Mouse (Mus musculus) ES-E14 (cell line): ENCODE results near the gene Gm10553. TPM values are rescaled to one million over a fixed set of nuclear protein-coding genes. Genes with fewer than 3 reads are reported as not detected.
"Not testable (repeated sequence)": the region's sequence is repeated elsewhere in the genome, so short reads cannot be mapped to it uniquely, and the experiment has no call there.

ENCODE experiments used
- DNase-seq: peaks from one replicate; pipeline ENCODE4 v3.0.0-alpha.2; 2013; ENCODE audit warnings: low read depth, low spot score
- H3K27ac ChIP-seq: 2 replicates; pipeline ENCODE4 v1.5.1; 2012; ENCODE audit warnings: low read depth, mild to moderate bottlenecking, low read length, moderate library complexity, mixed read lengths; ENCODE audit not compliant: poor library complexity, insufficient read depth, severe bottlenecking
- H3K36me3 ChIP-seq: 2 replicates; pipeline ENCODE4 v1.6.1; 2012; ENCODE audit warnings: mild to moderate bottlenecking, low read length, moderate library complexity, mixed read lengths; ENCODE audit not compliant: control insufficient read depth, poor library complexity, insufficient read depth, severe bottlenecking
- H3K4me1 ChIP-seq, 2 experiments: fragments of 150-350 bp in 1 of 2; sonication (generic) in 1 of 2; 2 replicates each; pipeline ENCODE4 v1.6.1; 2012; ENCODE audit warnings: low read length in 2 of 2, mild to moderate bottlenecking in 1 of 2, mixed read lengths in 1 of 2; ENCODE audit not compliant: control insufficient read depth in 2 of 2, insufficient read depth in 2 of 2, poor library complexity in 1 of 2
- H3K4me3 ChIP-seq, 2 experiments: fragments of 150-350 bp in 1 of 2; sonication (generic) in 1 of 2; 2 replicates each; pipeline ENCODE4 v1.5.1; 2012; ENCODE audit warnings: low read length in 2 of 2, low read depth in 1 of 2, mild to moderate bottlenecking in 1 of 2, mixed read lengths in 1 of 2; ENCODE audit not compliant: insufficient read depth in 1 of 2, poor library complexity in 1 of 2, severe bottlenecking in 1 of 2
- H3K9ac ChIP-seq: 2 replicates; pipeline ENCODE4 v1.6.1; 2012; ENCODE audit warnings: low read depth, mild to moderate bottlenecking, low read length, mixed read lengths; ENCODE audit not compliant: poor library complexity, insufficient read depth, severe bottlenecking
- H3K9me3 ChIP-seq: fragments of 150-350 bp; sonication (generic); 2 replicates; pipeline ENCODE4 v1.6.1; 2012; ENCODE audit warnings: low read depth, mild to moderate bottlenecking, low read length; ENCODE audit not compliant: control insufficient read depth, insufficient read depth
- in situ Hi-C, 2 experiments: fragments of 600-800 bp; cut with MboI; formaldehyde crosslinking; loops; one replicate each; pipeline ENCODE4 v1.15.1; 2025; ENCODE audit warnings: low sequenced_read_pairs in 2 of 2, inconsistent platforms in 1 of 2; ENCODE audit not compliant: unreplicated experiment in 2 of 2
- total RNA-seq: library from RNA; depleted of rRNA; stranded (reverse); fragments of 300-350 nt; gene quantifications from 2 replicates; pipeline ENCODE4 v1.2.3, GENCODE M21; 2012; rRNA removed

The Gm10553 gene
- total RNA-seq, 1 experiment = not detected

DNA sequence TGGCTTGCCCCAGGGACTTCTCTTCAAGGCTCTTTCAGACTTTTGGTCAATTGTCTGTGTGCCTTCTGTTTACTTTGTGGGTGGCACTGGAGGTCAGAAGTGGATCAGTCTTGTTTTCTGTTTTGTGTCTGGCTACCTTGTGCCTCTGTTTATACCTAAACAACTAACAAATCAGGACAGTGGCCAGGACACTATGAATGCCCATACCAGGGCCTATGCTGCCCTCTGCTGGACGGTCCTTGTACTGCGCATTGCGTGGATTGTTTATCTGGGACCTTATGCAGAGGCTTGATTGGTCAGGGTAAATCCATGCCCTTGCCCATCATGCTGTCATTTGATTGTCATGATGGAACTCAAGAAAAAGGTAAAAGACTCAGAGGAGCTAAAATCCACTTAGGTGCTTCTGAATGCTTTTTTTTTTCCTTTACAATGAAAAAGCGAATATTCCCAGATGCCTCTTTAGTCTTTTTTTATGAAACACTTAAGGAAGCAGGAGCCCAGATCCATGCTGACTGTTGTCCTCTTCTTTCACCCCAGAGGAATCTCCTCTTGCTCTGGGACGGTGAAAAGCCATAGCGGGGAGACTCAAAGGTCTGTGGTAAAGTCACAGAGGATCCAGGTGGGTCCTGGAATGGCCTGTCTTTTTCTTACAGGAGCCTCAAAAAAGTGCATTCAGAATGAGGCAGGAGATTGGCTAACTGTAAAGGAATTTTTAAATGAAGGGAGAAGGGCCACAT lies 14.9 kb downstream of the Gm10553 start:
- H3K4me3 ChIP-seq, H3K27ac ChIP-seq, H3K9me3 ChIP-seq, DNase-seq, H3K36me3 ChIP-seq, in situ Hi-C loops, H3K9ac ChIP-seq, H3K4me1 ChIP-seq: not testable (repeated sequence)

GRCm38 (mm10) chr1:85117537-85117936 lies 17.6 kb downstream of the Gm10553 start:
- DNase-seq, H3K9me3 ChIP-seq, in situ Hi-C loops, H3K9ac ChIP-seq, H3K4me3 ChIP-seq, H3K27ac ChIP-seq, H3K36me3 ChIP-seq, H3K4me1 ChIP-seq: not testable (repeated sequence)

- in situ Hi-C loops, H3K9ac ChIP-seq: not testable (repeated sequence)
Measured at GRCm38 (mm10) chr1:85118341-85118740, 18.4 kb downstream of the Gm10553 start.

GRCm38 (mm10) chr1:85121841-85122240 lies 21.9 kb downstream of the Gm10553 start:
- DNase-seq, in situ Hi-C loops, H3K9ac ChIP-seq, H3K36me3 ChIP-seq, H3K4me3 ChIP-seq, H3K4me1 ChIP-seq, H3K9me3 ChIP-seq, H3K27ac ChIP-seq: not testable (repeated sequence)

More at GRCm38 (mm10) chr1:85118341-85118740, 18.4 kb downstream of the Gm10553 start:
- not testable (repeated sequence) for H3K9me3 ChIP-seq, H3K4me3 ChIP-seq, DNase-seq, H3K36me3 ChIP-seq, H3K27ac ChIP-seq, H3K4me1 ChIP-seq

- in situ Hi-C loops, DNase-seq, H3K27ac ChIP-seq, H3K4me1 ChIP-seq, H3K9ac ChIP-seq, H3K36me3 ChIP-seq, H3K4me3 ChIP-seq, H3K9me3 ChIP-seq: not testable (repeated sequence)
Measured at GRCm38 (mm10) chr1:85133671-85134070, 33.7 kb downstream of the Gm10553 start.

Other genes starting within 250 kb of the Gm10553 start
- 0.79 and 0.85 TPM in 2 replicates for gene Slc16a14, start 165.0 kb upstream of the Gm10553 start, total RNA-seq
- 0.16 and 0.22 TPM in 2 replicates for gene A530032D15Rik, start 9.7 kb downstream of the Gm10553 start, total RNA-seq
- gene C130026I21Rik, start 170.4 kb downstream of the Gm10553 start, total RNA-seq = 1.4 and 2.9 TPM in 2 replicates